Mouse (Mus musculus) myocyte (in vitro differentiated cells): ENCODE results near the gene Adamts13.

Experiments
- E2F4 ChIP-seq: IDR thresholded peaks from one replicate; pipeline ENCODE4 v1.6.1; 2011; ENCODE audit warnings: mild to moderate bottlenecking, control low read depth, moderate library complexity; ENCODE audit not compliant: insufficient read depth
- POLR2A ChIP-seq: IDR thresholded peaks from one replicate; pipeline ENCODE4 v1.6.1; 2011; ENCODE audit warnings: low read depth, mild to moderate bottlenecking, control low read depth, moderate library complexity; ENCODE audit not compliant: insufficient read length
- POLR2AphosphoS2 ChIP-seq: IDR thresholded peaks from one replicate; pipeline ENCODE4 v1.6.1; 2011; ENCODE audit warnings: low read depth, control low read depth; ENCODE audit not compliant: insufficient read length
- REST ChIP-seq: IDR thresholded peaks from one replicate; pipeline ENCODE4 v1.6.1; 2011; ENCODE audit warnings: mild to moderate bottlenecking, control low read depth, moderate library complexity; ENCODE audit not compliant: insufficient read depth, insufficient read length
- USF1 ChIP-seq: IDR thresholded peaks from one replicate; pipeline ENCODE4 v1.6.1; 2011; ENCODE audit warnings: low read depth, mild to moderate bottlenecking, control low read depth, moderate library complexity

GRCm38 (mm10) chr2:27006255-27006654, 33.0 kb downstream of the Adamts13 start:
- TF ChIP-seq REST (no peak), POLR2A (no peak), POLR2AphosphoS2 (no peak), USF1 (no peak), E2F4 (no peak)
